Mouse (Mus musculus) hindbrain, embryonic 16.5 days (tissue): ENCODE data around the gene Alk. TPM values are rescaled to one million over a fixed set of nuclear protein-coding genes. Genes with fewer than 3 reads are reported as not detected.

Experiments
- ATAC-seq: fragments of 200-750 bp; cut with Nextera tagmentation; 2 replicates; pipeline ENCODE4 v1.8.0; 2017; ENCODE audit warnings: moderate TSS enrichment, moderate library complexity
- H3K27ac ChIP-seq: fragments of 300-500 bp; sonication (generic); 2 replicates; pipeline ENCODE4 v1.5.1; 2014; ENCODE audit warnings: low read depth, mild to moderate bottlenecking, control low read depth, low read length, moderate library complexity
- H3K27me3 ChIP-seq: fragments of 300-500 bp; sonication (generic); replicated peaks from 2 replicates; pipeline ENCODE4 v1.6.1; 2014; ENCODE audit warnings: low read length; ENCODE audit not compliant: control insufficient read depth, insufficient read depth
- H3K36me3 ChIP-seq: fragments of 300-500 bp; sonication (generic); 2 replicates; pipeline ENCODE4 v1.6.1; 2014; ENCODE audit warnings: mild to moderate bottlenecking, low read length, moderate library complexity, mixed read lengths; ENCODE audit not compliant: control insufficient read depth, insufficient read depth
- H3K4me1 ChIP-seq: fragments of 300-500 bp; sonication (generic); 2 replicates; pipeline ENCODE4 v1.6.1; 2014; ENCODE audit warnings: low read depth, low read length; ENCODE audit not compliant: control insufficient read depth, insufficient read depth
- H3K4me2 ChIP-seq: fragments of 300-500 bp; sonication (generic); 2 replicates; pipeline ENCODE4 v1.6.1; 2014; ENCODE audit warnings: mild to moderate bottlenecking, low read length, control low read depth, moderate library complexity
- H3K4me3 ChIP-seq: fragments of 300-500 bp; sonication (generic); 2 replicates; pipeline ENCODE4 v1.5.1; 2014; ENCODE audit warnings: mild to moderate bottlenecking, low read length, control low read depth, moderate library complexity
- H3K9ac ChIP-seq: fragments of 300-500 bp; sonication (generic); 2 replicates; pipeline ENCODE4 v1.6.1; 2014; ENCODE audit warnings: low read depth, mild to moderate bottlenecking, control low read depth, low read length, moderate library complexity
- H3K9me3 ChIP-seq: fragments of 300-500 bp; sonication (generic); 2 replicates; pipeline ENCODE4 v1.6.1; 2014; ENCODE audit warnings: mild to moderate bottlenecking, low read length, moderate library complexity; ENCODE audit not compliant: control insufficient read depth
- WGBS: fragments of 180-500 bp; shearing (Covaris S2); extraction: QIAGEN DNeasy Blood & Tissue Kit; methylation state at CpG from one replicate; pipeline ENCODE4 v1.1.7; 2014; 5-methylcytosine and 5-hydroxymethylcytosine counted together
- polyA plus RNA-seq: library from polyadenylated mRNA; unstranded; fragments of >200 nt; fragmentation: Nextera tagmentation; extraction: Ambion mirVana; gene quantifications from 2 replicates; pipeline ENCODE4 v1.2.1, GENCODE M21; 2015

Alk gene
- polyA plus RNA-seq: 4.9 and 6.4 TPM in 2 replicates

- H3K27me3 ChIP-seq: no peaks in the 10 kb centered on the region
These were observed at the start of gene Alk for GRCm38 (mm10) chr17:72604610-72604980. Gene Alk, minus strand, starts transcription at chr17:72604627.

GRCm38 (mm10) chr17:72652801-72653200 is 48.4 kb upstream of the Alk start:
- H3K27me3 ChIP-seq: no peaks in the 10 kb centered on the region
- no peaks in the 10 kb centered on the region for H3K9me3 ChIP-seq
- WGBS: 77% methylated on average over 1 of the region's 1 CpGs
- no peak for ATAC-seq
- H3K4me3 ChIP-seq: no peak overlapping the region
- no peak overlapping the region for H3K4me2 ChIP-seq
- peaks cover 2% of the 10 kb centered on the region; the same call in 1 of the 2 replicates for H3K4me1 ChIP-seq
- no peak overlapping the region for H3K9ac ChIP-seq
- H3K27ac ChIP-seq: no peak overlapping the region
- no peaks in the 10 kb centered on the region for H3K36me3 ChIP-seq

More at GRCm38 (mm10) chr17:72604610-72604980, at the start of gene Alk:
- Histone ChIP-seq H3K9me3 (no peaks in the 10 kb centered on the region), H3K27ac (no peak within 1 kb of the TSS), H3K4me3 (peak within 1 kb of the TSS; percentile 68), H3K36me3 (no peaks in the 10 kb centered on the region), H3K4me1 (peaks cover 15% of the 10 kb centered on the region), H3K4me2 (peak within 1 kb of the TSS; percentile 76), H3K9ac (peak within 1 kb of the TSS; percentile 59)
- ATAC-seq: peak; percentile 95
- under 1% methylated on average over 32 of the region's 32 CpGs for WGBS

GRCm38 (mm10) chr17:72648607-72649217 is 44.3 kb upstream of the Alk start:
- no peak overlapping the region for H3K4me3 ChIP-seq
- no peak overlapping the region for H3K9ac ChIP-seq
- no peaks in the 10 kb centered on the region for H3K36me3 ChIP-seq
- no peaks in the 10 kb centered on the region for H3K9me3 ChIP-seq
- no peaks in the 10 kb centered on the region for H3K4me1 ChIP-seq
- no peaks in the 10 kb centered on the region for H3K27me3 ChIP-seq
- WGBS: 76% methylated on average over 6 of the region's 6 CpGs
- ATAC-seq: no peak
- no peak overlapping the region for H3K4me2 ChIP-seq
- no peak overlapping the region for H3K27ac ChIP-seq

GRCm38 (mm10) chr17:72646167-72646566 is 41.7 kb upstream of the Alk start:
- no peak overlapping the region for H3K9ac ChIP-seq
- H3K27me3 ChIP-seq: no peaks in the 10 kb centered on the region
- H3K4me1 ChIP-seq: no peaks in the 10 kb centered on the region
- no peak for ATAC-seq
- no peak overlapping the region for H3K4me2 ChIP-seq
- no peak overlapping the region for H3K27ac ChIP-seq
- 91% methylated on average over 5 of the region's 5 CpGs for WGBS
- H3K9me3 ChIP-seq: no peaks in the 10 kb centered on the region
- H3K36me3 ChIP-seq: no peaks in the 10 kb centered on the region
- no peak overlapping the region for H3K4me3 ChIP-seq

- Histone ChIP-seq H3K4me1 (no peaks in the 10 kb centered on the region), H3K9ac (no peak overlapping the region), H3K4me2 (no peak overlapping the region), H3K27ac (no peak overlapping the region), H3K36me3 (no peaks in the 10 kb centered on the region), H3K27me3 (no peaks in the 10 kb centered on the region), H3K9me3 (no peaks in the 10 kb centered on the region), H3K4me3 (no peak overlapping the region)
- no peak for ATAC-seq
- WGBS: 59% methylated on average over 4 of the region's 4 CpGs
These were observed 35.7 kb upstream of the Alk start for GRCm38 (mm10) chr17:72640095-72640494.

GRCm38 (mm10) chr17:72639400-72639799 is 35.0 kb upstream of the Alk start:
- no peak overlapping the region for H3K27ac ChIP-seq
- no peaks in the 10 kb centered on the region for H3K27me3 ChIP-seq
- no peaks in the 10 kb centered on the region for H3K36me3 ChIP-seq
- no peak for ATAC-seq
- H3K4me1 ChIP-seq: no peaks in the 10 kb centered on the region
- H3K4me2 ChIP-seq: no peak overlapping the region
- WGBS: 76% methylated on average over 7 of the region's 7 CpGs
- no peak overlapping the region for H3K9ac ChIP-seq
- no peak overlapping the region for H3K4me3 ChIP-seq
- H3K9me3 ChIP-seq: no peaks in the 10 kb centered on the region

- peaks cover 15% of the 10 kb centered on the region for H3K4me1 ChIP-seq
- H3K27me3 ChIP-seq: no peaks in the 10 kb centered on the region
- 6% methylated on average over 4 of the region's 4 CpGs for WGBS
- H3K4me2 ChIP-seq: no peak overlapping the region
- H3K9ac ChIP-seq: no peak overlapping the region
- H3K9me3 ChIP-seq: no peaks in the 10 kb centered on the region
- H3K36me3 ChIP-seq: no peaks in the 10 kb centered on the region
- H3K4me3 ChIP-seq: no peak overlapping the region
- H3K27ac ChIP-seq: no peak overlapping the region
- ATAC-seq: no peak
These were observed 1.8 kb upstream of the Alk start for GRCm38 (mm10) chr17:72606251-72606650.

- WGBS: 3% methylated on average over 51 of the region's 51 CpGs
- Histone ChIP-seq H3K9me3 (no peaks in the 10 kb centered on the region), H3K4me3 (peak overlapping the region; percentile 68), H3K9ac (peak overlapping the region; percentile 59), H3K27ac (no peak overlapping the region), H3K27me3 (no peaks in the 10 kb centered on the region), H3K4me1 (peaks cover 15% of the 10 kb centered on the region), H3K4me2 (peak overlapping the region; percentile 76), H3K36me3 (no peaks in the 10 kb centered on the region)
- ATAC-seq: peak; percentile 79
These were observed 379 bp downstream of the Alk start for GRCm38 (mm10) chr17:72603886-72604609.

- no peaks in the 10 kb centered on the region for H3K36me3 ChIP-seq
- peak overlapping the region; percentile 68 for H3K4me3 ChIP-seq
- H3K4me2 ChIP-seq: peak overlapping the region; percentile 76
- H3K9me3 ChIP-seq: no peaks in the 10 kb centered on the region
- peak overlapping the region; percentile 27; the same call in 1 of the 2 replicates for H3K27ac ChIP-seq
- H3K4me1 ChIP-seq: peaks cover 15% of the 10 kb centered on the region
- 3% methylated on average over 32 of the region's 40 CpGs for WGBS
- H3K27me3 ChIP-seq: no peaks in the 10 kb centered on the region
- peak; percentile 37 for ATAC-seq
- peak overlapping the region; percentile 59 for H3K9ac ChIP-seq
These were observed 1.1 kb downstream of the Alk start for GRCm38 (mm10) chr17:72603118-72603885.
